Mouse (Mus musculus) heart, postnatal 0 days (tissue): ENCODE results near the gene Krtap5-3. TPM values are rescaled to one million over a fixed set of nuclear protein-coding genes. Genes with fewer than 3 reads are reported as not detected.

Source experiments
- ATAC-seq: fragments of 200-750 bp; cut with Nextera tagmentation; 2 replicates; pipeline ENCODE4 v1.8.0; 2017; ENCODE audit warnings: low read depth, moderate number of reproducible peaks, moderate library complexity; ENCODE audit not compliant: insufficient read depth
- DNase-seq: peaks from one replicate; pipeline ENCODE4 v3.0.0-alpha.2; 2016; ENCODE audit warnings: low spot score
- H3K27ac ChIP-seq: fragments of 300-500 bp; sonication (generic); 2 replicates; pipeline ENCODE4 v1.5.1; 2014; ENCODE audit warnings: low read depth, mild to moderate bottlenecking
- H3K27me3 ChIP-seq: fragments of 300-500 bp; sonication (generic); 2 replicates; pipeline ENCODE4 v1.6.1; 2014; ENCODE audit warnings: low read length, mixed read lengths; ENCODE audit not compliant: control insufficient read depth, insufficient read depth
- H3K36me3 ChIP-seq: fragments of 300-500 bp; sonication (generic); replicated peaks from 2 replicates; pipeline ENCODE4 v1.6.1; 2014; ENCODE audit warnings: low read length, mixed read lengths; ENCODE audit not compliant: control insufficient read depth, insufficient read depth
- H3K4me1 ChIP-seq: fragments of 300-500 bp; sonication (generic); 2 replicates; pipeline ENCODE4 v1.6.1; 2014; ENCODE audit warnings: antibody characterized with exemption; ENCODE audit not compliant: control insufficient read depth, insufficient read depth
- H3K4me2 ChIP-seq: fragments of 300-500 bp; sonication (generic); 2 replicates; pipeline ENCODE4 v1.6.1; 2014; ENCODE audit warnings: low read depth, mild to moderate bottlenecking, low read length, moderate library complexity
- H3K4me3 ChIP-seq: fragments of 300-500 bp; sonication (generic); 2 replicates; pipeline ENCODE4 v1.5.1; 2014; ENCODE audit warnings: low read depth, low read length
- H3K9ac ChIP-seq: fragments of 300-500 bp; sonication (generic); replicated peaks from 2 replicates; pipeline ENCODE4 v1.6.1; 2014; ENCODE audit warnings: low read depth, low read length, mixed read lengths
- H3K9me3 ChIP-seq: fragments of 300-500 bp; sonication (generic); replicated peaks from 2 replicates; pipeline ENCODE4 v1.6.1; 2016; ENCODE audit warnings: low read length; ENCODE audit not compliant: control insufficient read depth
- CTCF ChIP-seq: IDR thresholded peaks from 2 replicates; pipeline ENCODE4 v1.5.1; 2016; ENCODE audit warnings: antibody characterized with exemption, control low read depth, low read depth
- EP300 ChIP-seq: IDR thresholded peaks from 2 replicates; pipeline ENCODE4 v1.6.1; 2016; ENCODE audit warnings: antibody characterized with exemption, low read depth
- WGBS: fragments of 180-500 bp; shearing (Covaris S2); extraction: QIAGEN DNeasy Blood & Tissue Kit; methylation state at CpG from one replicate; pipeline ENCODE4 v1.1.7; 2014; 5-methylcytosine and 5-hydroxymethylcytosine counted together
- polyA plus RNA-seq: library from polyadenylated mRNA; unstranded; fragments of >200 nt; fragmentation: Nextera tagmentation; extraction: Ambion mirVana; gene quantifications from 2 replicates; pipeline ENCODE4 v1.2.1, GENCODE M21; 2015
- total RNA-seq: library from RNA; depleted of rRNA; stranded (reverse); fragments of >200 nt; gene quantifications from 2 replicates; pipeline ENCODE4 v1.2.3, GENCODE M21; 2014; ENCODE audit warnings: low replicate concordance; rRNA removed

Krtap5-3 gene
- total and polyA plus RNA-seq, 2 experiments from 2014 or later: not detected

- H3K4me1 ChIP-seq: 0 out of 2 replicates have a peak, but pooled peaks cover 6% of the 10 kb centered on the region
- DNase-seq: no peak
- no peak overlapping the region for H3K27ac ChIP-seq
- no peak for ATAC-seq
- H3K27me3 ChIP-seq: no peaks in the 10 kb centered on the region
- H3K4me3 ChIP-seq: no peak overlapping the region
- H3K9ac ChIP-seq: no peak overlapping the region
- no peak overlapping the region for H3K4me2 ChIP-seq
- TF ChIP-seq CTCF: no peak
- WGBS: 16% methylated on average over 1 of the region's 1 CpGs
- H3K9me3 ChIP-seq: peaks cover 12% of the 10 kb centered on the region; the same call in 1 of the 2 replicates
- H3K36me3 ChIP-seq: no peaks in the 10 kb centered on the region
Measured at GRCm38 (mm10) chr7:142231540-142231939, 30.4 kb downstream of the Krtap5-3 start.

- Histone ChIP-seq H3K9ac (no peak within 1 kb of the TSS), H3K4me1 (no peaks in the 10 kb centered on the region), H3K27me3 (no peaks in the 10 kb centered on the region), H3K27ac (no peak within 1 kb of the TSS), H3K4me3 (no peak within 1 kb of the TSS), H3K4me2 (no peak within 1 kb of the TSS), H3K36me3 (no peaks in the 10 kb centered on the region), H3K9me3 (no peaks in the 10 kb centered on the region)
- ATAC-seq (no peak), DNase-seq (no peak)
- no peak for TF ChIP-seq EP300
- no peak for TF ChIP-seq CTCF
- WGBS: 37% methylated on average over 2 of the region's 2 CpGs
Measured at GRCm38 (mm10) chr7:142240978-142241377, 39.8 kb downstream of the Krtap5-3 start, which contains the start of gene Gm40460. Gm40460 (minus strand) TSS chr7:142241078.

DNA sequence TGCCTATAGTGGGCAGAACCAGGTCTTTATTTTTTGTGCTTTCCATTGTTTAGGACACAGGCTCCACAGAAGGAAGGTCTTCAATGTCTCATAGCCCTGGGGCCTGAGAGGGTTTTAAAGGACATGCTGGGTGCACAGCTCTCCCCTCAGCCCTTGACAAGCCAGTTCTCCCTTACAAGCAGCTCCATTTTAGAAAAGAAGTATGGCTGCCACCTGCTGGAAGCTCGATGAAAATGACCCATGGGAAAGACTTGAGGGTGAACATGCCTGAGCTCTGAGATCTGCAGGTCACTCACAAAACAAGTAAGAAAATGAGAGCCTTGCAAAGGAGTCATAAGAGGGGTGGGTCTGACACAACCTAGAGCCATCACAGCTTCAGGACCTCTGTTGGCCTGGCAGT lies 48.7 kb downstream of the Krtap5-3 start:
- Histone ChIP-seq H3K9me3 (no peaks in the 10 kb centered on the region), H3K27me3 (no peaks in the 10 kb centered on the region), H3K36me3 (no peaks in the 10 kb centered on the region), H3K4me1 (no peaks in the 10 kb centered on the region), H3K4me3 (no peak overlapping the region), H3K4me2 (no peak overlapping the region), H3K27ac (no peak overlapping the region), H3K9ac (no peak overlapping the region)
- TF ChIP-seq CTCF (peak; percentile 63), EP300 (no peak)
- ATAC-seq (no peak), DNase-seq (peak; percentile 30)
- 3% methylated on average over 1 of the region's 1 CpGs for WGBS

Other genes starting within 250 kb of the Krtap5-3 start
- 48.3 and 53.6 TPM in 2 replicates for gene Mob2, start 140.3 kb upstream of the Krtap5-3 start, total RNA-seq
- gene Mob2, start 140.3 kb upstream of the Krtap5-3 start, polyA plus RNA-seq: 45.5 and 49.6 TPM in 2 replicates
- 29.4 and 31.4 TPM in 2 replicates for gene Dusp8, start 105.5 kb upstream of the Krtap5-3 start, total RNA-seq
- 6.4 and 9.0 TPM in 2 replicates for gene Dusp8, start 105.5 kb upstream of the Krtap5-3 start, polyA plus RNA-seq
- gene Gm45618, start 80.6 kb upstream of the Krtap5-3 start, total RNA-seq: not detected in 2 replicates
- gene Gm45618, start 80.6 kb upstream of the Krtap5-3 start, polyA plus RNA-seq: not detected in 2 replicates
- not detected in 2 replicates for gene Gm39115, start 65.3 kb upstream of the Krtap5-3 start, total RNA-seq
- gene Gm39115, start 65.3 kb upstream of the Krtap5-3 start, polyA plus RNA-seq: not detected in 2 replicates
- gene Gm45337, start 56.8 kb upstream of the Krtap5-3 start, total RNA-seq: not detected in 2 replicates
- gene Gm45337, start 56.8 kb upstream of the Krtap5-3 start, polyA plus RNA-seq: not detected in 2 replicates
- not detected in 2 replicates for gene Gm29735, start 44.3 kb upstream of the Krtap5-3 start, total RNA-seq
- gene Gm29735, start 44.3 kb upstream of the Krtap5-3 start, polyA plus RNA-seq: not detected in 2 replicates
- not detected in 2 replicates for gene Gm4553, start 35.6 kb upstream of the Krtap5-3 start, total RNA-seq
- gene Gm4553, start 35.6 kb upstream of the Krtap5-3 start, polyA plus RNA-seq: not detected in 2 replicates
- gene Krtap5-2, start 25.4 kb upstream of the Krtap5-3 start, total RNA-seq: not detected in 2 replicates
- not detected in 2 replicates for gene Krtap5-2, start 25.4 kb upstream of the Krtap5-3 start, polyA plus RNA-seq
- gene Gm10153, start 11.0 kb upstream of the Krtap5-3 start, total RNA-seq: not detected in 2 replicates
- not detected in 2 replicates for gene Gm10153, start 11.0 kb upstream of the Krtap5-3 start, polyA plus RNA-seq
- gene Gm7579, start 10.5 kb downstream of the Krtap5-3 start, total RNA-seq: not detected in 2 replicates
- gene Gm7579, start 10.5 kb downstream of the Krtap5-3 start, polyA plus RNA-seq: not detected in 2 replicates
- gene Krtap5-5, start 28.6 kb downstream of the Krtap5-3 start, total RNA-seq: not detected in 2 replicates
- not detected in 2 replicates for gene Krtap5-5, start 28.6 kb downstream of the Krtap5-3 start, polyA plus RNA-seq
- not detected in 2 replicates for gene Gm40460, start 39.7 kb downstream of the Krtap5-3 start, total RNA-seq
- not detected in 2 replicates for gene Gm40460, start 39.7 kb downstream of the Krtap5-3 start, polyA plus RNA-seq
- gene Gm2431, start 57.0 kb downstream of the Krtap5-3 start, total RNA-seq: not detected in 2 replicates
- gene Gm2431, start 57.0 kb downstream of the Krtap5-3 start, polyA plus RNA-seq: not detected in 2 replicates
- gene Gm4559, start 73.0 kb downstream of the Krtap5-3 start, total RNA-seq: not detected in 2 replicates
- not detected in 2 replicates for gene Gm4559, start 73.0 kb downstream of the Krtap5-3 start, polyA plus RNA-seq
- gene Krtap5-1, start 95.8 kb downstream of the Krtap5-3 start, total RNA-seq: not detected in 2 replicates
- gene Krtap5-1, start 95.8 kb downstream of the Krtap5-3 start, polyA plus RNA-seq: not detected in 2 replicates
- gene Krtap5-4, start 102.2 kb downstream of the Krtap5-3 start, total RNA-seq: not detected in 2 replicates
- gene Krtap5-4, start 102.2 kb downstream of the Krtap5-3 start, polyA plus RNA-seq: not detected in 2 replicates
- gene Ifitm10, start 172.4 kb downstream of the Krtap5-3 start, total RNA-seq: 0.62 and 4.0 TPM in 2 replicates
- 3.4 and 3.9 TPM in 2 replicates for gene Ifitm10, start 172.4 kb downstream of the Krtap5-3 start, polyA plus RNA-seq
- not detected in 2 replicates for gene Gm49369, start 181.3 kb downstream of the Krtap5-3 start, total RNA-seq
- gene Gm49369, start 181.3 kb downstream of the Krtap5-3 start, polyA plus RNA-seq: 0.85 TPM in 1 of 2 replicates, not detected in the other
- gene Ctsd, start 186.7 kb downstream of the Krtap5-3 start, total RNA-seq: 1,049 and 1,105 TPM in 2 replicates
- 484 and 489 TPM in 2 replicates for gene Ctsd, start 186.7 kb downstream of the Krtap5-3 start, polyA plus RNA-seq
- 18.0 TPM in 1 of 2 replicates, not detected in the other for gene Syt8, start 233.5 kb downstream of the Krtap5-3 start, total RNA-seq
- gene Syt8, start 233.5 kb downstream of the Krtap5-3 start, polyA plus RNA-seq: 0.10 TPM in 1 of 2 replicates, not detected in the other
- gene Tnni2, start 240.4 kb downstream of the Krtap5-3 start, total RNA-seq: not detected in 2 replicates
- 8.9 and 9.9 TPM in 2 replicates for gene Tnni2, start 240.4 kb downstream of the Krtap5-3 start, polyA plus RNA-seq